Mouse (Mus musculus) embryonic facial prominence, embryonic 14.5 days (tissue): Measurements from ENCODE around the gene Ttc38. TPM values are rescaled to one million over a fixed set of nuclear protein-coding genes. Genes with fewer than 3 reads are reported as not detected.

Experiments
- ATAC-seq: fragments of 200-750 bp; cut with Nextera tagmentation; 2 replicates; pipeline ENCODE4 v1.8.0; 2017; ENCODE audit warnings: low read depth, moderate number of reproducible peaks, moderate TSS enrichment
- DNase-seq: peaks from one replicate; pipeline ENCODE4 v3.0.0-alpha.2; 2015; ENCODE audit warnings: low spot score
- H3K27ac ChIP-seq: fragments of 300-500 bp; sonication (generic); replicated peaks from 2 replicates; pipeline ENCODE4 v1.5.1; 2014; ENCODE audit warnings: low read depth, mild to moderate bottlenecking, low read length, moderate library complexity
- H3K27me3 ChIP-seq: fragments of 300-500 bp; sonication (generic); replicated peaks from 2 replicates; pipeline ENCODE4 v1.6.1; 2014; ENCODE audit warnings: low read length; ENCODE audit not compliant: control insufficient read depth, insufficient read depth
- H3K36me3 ChIP-seq: fragments of 300-500 bp; sonication (generic); 2 replicates; pipeline ENCODE4 v1.6.1; 2014; ENCODE audit warnings: low read length, mixed read lengths; ENCODE audit not compliant: control insufficient read depth, insufficient read depth
- H3K4me1 ChIP-seq: fragments of 300-500 bp; sonication (generic); 2 replicates; pipeline ENCODE4 v1.6.1; 2014; ENCODE audit warnings: antibody characterized with exemption, low read length; ENCODE audit not compliant: control insufficient read depth, insufficient read depth
- H3K4me2 ChIP-seq: fragments of 300-500 bp; sonication (generic); 2 replicates; pipeline ENCODE4 v1.6.1; 2014; ENCODE audit warnings: low read depth, mild to moderate bottlenecking, low read length, moderate library complexity, mixed read lengths
- H3K4me3 ChIP-seq: fragments of 300-500 bp; sonication (generic); 2 replicates; pipeline ENCODE4 v1.5.1; 2014; ENCODE audit warnings: low read depth, mild to moderate bottlenecking, low read length
- H3K9ac ChIP-seq: fragments of 300-500 bp; sonication (generic); 2 replicates; pipeline ENCODE4 v1.6.1; 2014; ENCODE audit warnings: low read depth, mild to moderate bottlenecking, low read length, moderate library complexity, mixed read lengths
- H3K9me3 ChIP-seq: fragments of 300-500 bp; sonication (generic); 2 replicates; pipeline ENCODE4 v1.6.1; 2016; ENCODE audit warnings: low read length; ENCODE audit not compliant: control insufficient read depth
- WGBS: fragments of 180-500 bp; shearing (Covaris S2); extraction: QIAGEN DNeasy Blood & Tissue Kit; methylation state at CpG from one replicate; pipeline ENCODE4 v1.1.7; 2014; 5-methylcytosine and 5-hydroxymethylcytosine counted together
- polyA plus RNA-seq: library from polyadenylated mRNA; unstranded; fragments of >200 nt; fragmentation: Nextera tagmentation; extraction: Ambion mirVana; gene quantifications from 2 replicates; pipeline ENCODE4 v1.2.1, GENCODE M21; 2014

Gene Ttc38
- polyA plus RNA-seq, 1 experiment from 2014 or later = 5.0 TPM

DNA sequence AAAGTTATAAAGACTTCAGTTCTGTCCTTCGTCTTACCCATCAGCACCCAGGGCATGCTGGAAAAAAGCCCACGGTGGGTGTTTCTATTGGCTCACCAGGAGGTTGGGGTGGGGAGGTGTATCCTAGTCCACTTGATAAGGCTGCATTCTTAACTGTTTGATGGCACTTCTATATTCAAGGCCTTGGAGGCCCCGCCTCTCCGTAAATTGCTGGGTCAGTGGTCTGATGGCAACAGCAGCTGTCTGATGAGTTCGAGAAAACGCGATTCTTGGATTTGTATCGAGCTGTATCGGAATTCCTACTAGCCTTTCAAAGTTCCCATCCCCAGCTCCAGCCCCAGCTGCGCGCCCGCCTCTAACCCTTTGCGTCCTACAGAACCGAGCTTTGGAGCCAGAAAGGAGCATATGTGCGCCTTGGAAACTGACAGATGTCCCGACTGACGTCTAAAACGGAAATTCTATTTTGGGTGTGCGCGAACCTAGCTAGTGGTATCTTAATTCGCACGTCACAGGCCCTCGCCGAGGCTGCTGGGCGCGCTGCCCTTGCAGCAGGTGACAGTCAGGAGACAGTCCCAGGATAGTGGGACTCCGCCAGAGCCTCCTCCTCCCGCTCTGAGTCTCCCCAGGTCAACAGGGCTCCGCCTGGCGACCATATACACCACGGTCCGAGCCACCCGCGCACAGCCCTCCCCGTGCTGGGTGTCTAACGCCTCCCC lies 21.1 kb upstream of the Ttc38 start:
- H3K4me3 ChIP-seq = peak overlapping the region; percentile 65
- H3K9ac ChIP-seq = peak overlapping the region; percentile 78
- H3K27me3 ChIP-seq = no peaks in the 10 kb centered on the region
- peaks cover 7% of the 10 kb centered on the region for H3K4me1 ChIP-seq
- DNase-seq (peak; percentile 45), ATAC-seq (peak; percentile 90)
- WGBS = 5% methylated on average over 35 of the region's 36 CpGs
- H3K4me2 ChIP-seq = peak overlapping the region; percentile 60
- no peaks in the 10 kb centered on the region for H3K36me3 ChIP-seq
- H3K27ac ChIP-seq = peak overlapping the region; percentile 87; the same call in 1 of the 2 replicates
- H3K9me3 ChIP-seq = no peaks in the 10 kb centered on the region

DNA sequence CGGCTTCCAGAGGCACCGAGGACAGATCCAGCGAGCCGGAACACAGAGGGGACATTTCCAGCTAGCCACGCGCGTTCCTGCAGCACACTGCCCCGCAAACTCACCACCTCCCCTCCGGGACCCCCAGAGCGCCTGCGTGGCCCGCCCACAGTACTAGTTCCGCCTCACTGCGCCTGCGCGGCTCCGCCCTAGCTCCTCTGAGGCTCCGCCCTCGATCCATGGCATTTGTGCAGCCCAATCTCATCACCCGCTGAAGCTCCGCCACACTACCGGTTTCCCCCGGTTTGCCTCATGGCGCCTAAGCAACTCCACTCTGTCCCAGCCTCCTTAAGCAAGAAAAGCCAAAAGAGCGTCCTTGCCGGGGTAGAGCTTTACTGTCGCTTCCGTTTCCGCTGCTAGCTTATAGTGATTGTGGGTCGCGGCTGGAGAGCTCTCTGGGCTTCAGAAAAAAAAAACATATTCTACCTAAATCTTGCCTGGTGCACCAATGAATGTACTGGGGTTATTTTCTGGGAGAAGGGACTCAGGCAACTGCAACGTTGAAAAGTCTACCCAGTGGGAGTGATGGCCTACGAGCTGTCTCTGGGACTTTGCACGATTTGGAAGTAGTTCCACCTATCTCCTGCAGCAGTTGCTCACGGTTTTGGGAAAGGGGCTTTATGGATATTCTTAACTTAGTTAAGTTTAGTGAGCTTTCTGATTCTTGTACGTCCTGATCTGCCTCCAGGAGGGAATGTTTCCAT lies 20.4 kb upstream of the Ttc38 start, which contains the start of gene Cdpf1:
Cdpf1 (minus strand) TSS at position 163 of the 743 bp plus-strand sequence.
- peaks cover 7% of the 10 kb centered on the region for H3K4me1 ChIP-seq
- 2% methylated on average over 29 of the region's 36 CpGs for WGBS
- no peaks in the 10 kb centered on the region for H3K27me3 ChIP-seq
- H3K4me2 ChIP-seq = peak within 1 kb of the TSS; percentile 60
- H3K4me3 ChIP-seq = peak within 1 kb of the TSS; percentile 65
- peak within 1 kb of the TSS; percentile 87 for H3K27ac ChIP-seq
- peak; percentile 98 for DNase-seq
- peak; percentile 95 for ATAC-seq
- peak within 1 kb of the TSS; percentile 78 for H3K9ac ChIP-seq
- H3K9me3 ChIP-seq = no peaks in the 10 kb centered on the region
- H3K36me3 ChIP-seq = no peaks in the 10 kb centered on the region

DNA sequence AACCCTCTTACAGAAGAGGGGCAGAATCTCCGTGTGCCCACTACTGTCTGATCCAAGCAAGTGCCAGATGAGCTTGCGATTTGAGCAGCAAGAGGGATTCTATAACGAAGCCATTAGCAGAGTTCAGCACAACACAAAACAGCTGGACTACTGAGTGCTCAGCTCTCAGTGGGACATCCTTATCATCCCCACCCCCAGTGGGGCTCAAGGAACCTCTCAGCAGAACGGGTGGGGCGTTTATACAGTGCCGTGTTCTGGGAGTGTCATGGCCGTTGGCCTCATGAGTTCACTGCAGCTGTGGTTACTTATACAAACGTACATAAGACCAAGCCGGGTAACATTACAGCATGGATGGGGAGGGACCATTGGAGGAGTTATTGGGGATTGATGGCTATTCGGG lies 18.7 kb upstream of the Ttc38 start:
- Histone ChIP-seq H3K9ac (no peak overlapping the region), H3K4me3 (no peak overlapping the region), H3K9me3 (peaks cover 13% of the 10 kb centered on the region; the same call in 1 of the 2 replicates), H3K27ac (no peak overlapping the region), H3K27me3 (no peaks in the 10 kb centered on the region), H3K4me2 (no peak overlapping the region), H3K36me3 (no peaks in the 10 kb centered on the region), H3K4me1 (peaks cover 7% of the 10 kb centered on the region)
- 64% methylated on average over 10 of the region's 10 CpGs for WGBS
- ATAC-seq (no peak), DNase-seq (no peak)

DNA sequence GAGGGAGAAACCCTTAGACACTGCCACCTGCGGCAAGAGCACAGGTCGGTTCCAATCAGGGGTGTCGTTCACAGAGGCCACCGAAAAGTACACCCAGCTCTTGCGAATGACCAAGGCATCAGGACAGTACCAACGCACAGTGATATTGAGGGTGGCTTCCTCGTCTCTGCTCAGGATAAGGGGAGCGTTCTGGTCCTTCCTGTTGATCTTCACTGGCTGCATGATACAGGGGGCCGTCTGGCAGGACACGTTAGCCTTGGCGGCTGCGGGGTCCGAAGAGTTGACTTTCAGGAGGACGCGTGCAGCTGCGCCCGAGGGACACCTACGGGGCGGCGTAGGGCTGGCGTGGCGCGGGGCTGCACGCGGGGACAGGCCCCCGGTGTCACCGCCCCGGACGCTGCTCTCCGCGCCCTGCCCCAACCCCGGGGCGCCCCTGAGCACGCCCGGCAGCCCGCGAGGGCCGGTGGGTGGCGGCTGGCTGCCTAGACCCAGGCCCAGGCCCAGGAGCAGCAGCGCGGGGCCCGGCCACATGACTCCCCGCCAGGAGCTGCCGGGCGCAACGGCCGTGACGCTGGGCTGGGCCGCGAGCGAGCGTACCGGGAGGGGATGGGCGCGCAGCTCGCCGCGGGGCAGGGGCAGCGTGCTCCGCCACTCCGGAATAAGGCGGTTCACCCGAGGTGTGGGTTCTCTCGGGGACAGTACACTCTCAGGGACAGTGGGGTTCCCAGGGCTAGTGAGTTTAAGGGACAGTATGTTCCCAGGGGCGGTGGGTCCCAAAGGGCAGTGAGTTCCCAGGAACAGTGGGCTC lies 10.7 kb upstream of the Ttc38 start, which contains the start of gene Pkdrej:
Pkdrej (minus strand) TSS at position 532 of the 808 bp plus-strand sequence.
- Histone ChIP-seq H3K4me3 (peak within 1 kb of the TSS; percentile 53), H3K4me1 (no peaks in the 10 kb centered on the region; the same call in 1 of the 2 replicates), H3K9ac (peak within 1 kb of the TSS; percentile 79), H3K4me2 (peak within 1 kb of the TSS; percentile 93), H3K9me3 (peaks cover 20% of the 10 kb centered on the region; the same call in 1 of the 2 replicates), H3K36me3 (no peaks in the 10 kb centered on the region), H3K27me3 (peaks cover 7% of the 10 kb centered on the region), H3K27ac (no peak within 1 kb of the TSS)
- DNase-seq (peak; percentile 34), ATAC-seq (peak; percentile 88)
- WGBS = 1% methylated on average over 23 of the region's 65 CpGs

DNA sequence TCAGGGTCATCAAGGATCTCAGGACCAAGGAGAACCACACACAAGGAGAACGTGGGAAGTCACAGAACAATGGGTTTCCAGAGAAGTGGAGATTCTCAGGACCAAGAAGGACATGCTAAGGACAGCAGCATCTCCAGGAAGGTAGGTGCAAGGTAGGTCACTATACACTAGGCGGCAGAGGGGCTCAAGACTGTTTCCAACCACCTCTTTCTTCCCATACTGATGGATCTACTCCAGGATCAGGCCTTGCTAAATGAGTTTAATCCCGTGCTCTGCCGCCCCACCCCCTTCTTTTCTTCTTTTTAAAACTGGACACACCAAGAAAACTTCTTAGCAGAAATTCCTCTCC lies 10.1 kb upstream of the Ttc38 start:
- Histone ChIP-seq H3K4me1 (no peaks in the 10 kb centered on the region; the same call in 1 of the 2 replicates), H3K9me3 (peaks cover 20% of the 10 kb centered on the region; the same call in 1 of the 2 replicates), H3K27me3 (peaks cover 7% of the 10 kb centered on the region), H3K36me3 (no peaks in the 10 kb centered on the region), H3K27ac (no peak overlapping the region), H3K4me2 (peak overlapping the region; percentile 93), H3K4me3 (peak overlapping the region; percentile 53), H3K9ac (peak overlapping the region; percentile 79)
- WGBS = 13% methylated on average over 4 of the region's 4 CpGs
- peak; percentile 30 for DNase-seq
- peak; percentile 88 for ATAC-seq

DNA sequence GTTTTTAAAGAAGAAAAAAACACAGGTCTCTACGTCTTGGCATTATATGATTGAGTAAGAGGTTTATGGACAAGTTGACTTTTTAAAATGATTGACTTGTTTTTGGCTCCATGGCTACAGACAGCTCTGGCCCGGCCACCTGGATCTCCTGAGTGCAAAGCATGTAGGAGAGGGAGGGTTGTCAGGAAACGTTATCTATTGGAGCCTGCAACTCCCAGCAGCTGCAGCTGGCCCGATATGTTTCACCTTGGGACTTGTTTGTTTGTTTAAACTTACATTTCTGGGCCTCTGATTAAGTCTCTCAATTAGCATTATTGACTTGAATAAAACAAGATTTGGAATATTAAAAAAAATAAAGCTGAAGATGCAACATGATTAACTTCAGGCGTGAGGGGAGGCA lies 5.4 kb upstream of the Ttc38 start:
- ATAC-seq = no peak
- WGBS = 56% methylated on average over 5 of the region's 5 CpGs

DNA sequence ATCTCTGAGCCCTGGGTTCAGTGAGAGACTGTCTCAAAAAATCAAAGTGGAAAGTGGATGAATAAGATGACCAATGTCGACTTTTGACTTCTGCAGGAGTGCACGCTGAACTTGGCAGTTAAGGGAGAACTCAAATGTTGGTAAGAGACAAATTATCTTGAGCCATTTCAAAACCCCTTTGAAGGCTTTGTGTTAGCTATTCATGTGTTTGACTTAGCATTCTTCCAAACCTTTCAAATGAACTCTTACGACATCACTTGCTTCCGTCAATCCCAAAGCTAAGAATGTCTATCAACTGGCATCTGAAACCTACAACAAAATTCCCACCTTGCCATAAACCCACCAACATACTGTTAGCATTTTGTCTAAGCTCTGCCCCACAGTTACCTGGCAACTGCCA lies 4.0 kb upstream of the Ttc38 start:
- H3K4me1 ChIP-seq = peaks cover 8% of the 10 kb centered on the region
- DNase-seq = no peak
- no peak overlapping the region for H3K9ac ChIP-seq
- H3K4me2 ChIP-seq = no peak overlapping the region
- no peak overlapping the region for H3K4me3 ChIP-seq
- no peaks in the 10 kb centered on the region for H3K9me3 ChIP-seq
- WGBS = 77% methylated on average over 4 of the region's 4 CpGs
- ATAC-seq = no peak
- no peaks in the 10 kb centered on the region for H3K36me3 ChIP-seq
- no peaks in the 10 kb centered on the region; the same call in 1 of the 2 replicates for H3K27me3 ChIP-seq
- H3K27ac ChIP-seq = no peak overlapping the region

More for the DNA sequence above, 5.4 kb upstream of the Ttc38 start:
- no peaks in the 10 kb centered on the region; the same call in none of the 2 replicates for H3K27me3 ChIP-seq
- no peak for DNase-seq
- H3K4me3 ChIP-seq = no peak overlapping the region
- H3K4me2 ChIP-seq = no peak overlapping the region
- no peak overlapping the region for H3K27ac ChIP-seq
- no peaks in the 10 kb centered on the region for H3K36me3 ChIP-seq
- no peak overlapping the region for H3K9ac ChIP-seq
- H3K4me1 ChIP-seq = peaks cover 2% of the 10 kb centered on the region; the same call in 1 of the 2 replicates
- no peaks in the 10 kb centered on the region for H3K9me3 ChIP-seq

DNA sequence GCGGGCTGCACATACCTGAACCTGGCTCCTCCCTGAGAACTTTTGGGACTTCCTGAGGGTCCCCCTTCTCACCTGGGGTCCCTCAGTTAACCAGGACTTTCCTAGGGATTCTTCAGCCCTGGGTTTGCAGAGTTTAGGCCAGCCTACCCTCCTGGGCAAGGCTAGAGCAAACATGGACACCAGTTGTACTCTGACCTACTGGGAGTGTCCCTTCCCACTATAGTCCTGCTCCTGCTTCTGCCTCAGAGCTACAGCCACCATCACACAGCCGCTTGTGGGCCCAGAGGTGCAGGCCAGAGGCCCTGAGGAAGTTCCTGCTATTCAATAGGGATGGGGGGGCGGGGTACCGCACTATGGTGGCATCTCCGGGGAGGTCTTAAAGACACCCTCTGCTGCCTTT lies 2.6 kb upstream of the Ttc38 start:
- H3K4me1 ChIP-seq = peaks cover 8% of the 10 kb centered on the region
- DNase-seq = no peak
- no peak overlapping the region for H3K4me2 ChIP-seq
- no peaks in the 10 kb centered on the region; the same call in 1 of the 2 replicates for H3K27me3 ChIP-seq
- no peaks in the 10 kb centered on the region for H3K36me3 ChIP-seq
- no peak overlapping the region for H3K9ac ChIP-seq
- ATAC-seq = no peak
- no peak overlapping the region for H3K4me3 ChIP-seq
- no peak overlapping the region for H3K27ac ChIP-seq
- H3K9me3 ChIP-seq = no peaks in the 10 kb centered on the region
- WGBS = 84% methylated on average over 4 of the region's 5 CpGs
